Mouse (Mus musculus) c-Kit-negative CD71-positive TER-119-positive erythroid progenitor cells, embryonic 14.5 days (primary cell): ENCODE measurements around the gene Thnsl2.
A peak's percentile ranks its signal among the peaks of the same experiment; 100 is the strongest.

Experiments
- DNase-seq: peaks from one replicate; pipeline ENCODE4 v3.0.0-alpha.2; 2013; ENCODE audit warnings: low read depth, low spot score

The Thnsl2 gene

DNA sequence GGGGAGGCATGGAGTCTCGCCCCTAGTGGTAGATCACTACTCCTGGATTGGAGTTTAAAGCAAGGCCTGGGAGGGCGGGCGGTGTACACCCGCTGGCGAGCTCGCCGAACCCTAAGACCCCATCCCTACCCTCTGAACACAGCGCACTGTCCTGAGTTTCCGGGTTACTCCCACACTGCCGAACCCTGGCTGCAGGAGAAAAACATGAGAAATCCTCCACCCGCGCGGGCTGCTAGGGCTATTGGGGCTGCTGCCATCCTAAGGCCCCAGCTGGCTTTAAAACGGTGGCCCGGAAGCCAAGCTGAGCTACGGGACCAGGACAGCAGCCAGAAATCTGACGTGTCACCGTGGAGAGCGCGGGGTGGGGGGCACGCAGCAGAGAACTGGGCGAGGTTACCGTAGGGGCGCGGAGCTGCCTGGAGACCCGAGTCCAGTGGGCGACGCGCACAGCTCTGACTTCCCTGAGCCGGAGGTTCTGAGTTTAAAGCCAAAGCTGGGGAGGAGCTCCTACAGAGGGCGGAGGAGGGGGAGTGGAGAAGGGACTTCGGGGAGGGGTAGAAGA is at the start of gene Thnsl2:
TSS of gene Thnsl2 (minus strand) at position 546 of the 562 bp plus-strand sequence.
- no peak for DNase-seq

DNA sequence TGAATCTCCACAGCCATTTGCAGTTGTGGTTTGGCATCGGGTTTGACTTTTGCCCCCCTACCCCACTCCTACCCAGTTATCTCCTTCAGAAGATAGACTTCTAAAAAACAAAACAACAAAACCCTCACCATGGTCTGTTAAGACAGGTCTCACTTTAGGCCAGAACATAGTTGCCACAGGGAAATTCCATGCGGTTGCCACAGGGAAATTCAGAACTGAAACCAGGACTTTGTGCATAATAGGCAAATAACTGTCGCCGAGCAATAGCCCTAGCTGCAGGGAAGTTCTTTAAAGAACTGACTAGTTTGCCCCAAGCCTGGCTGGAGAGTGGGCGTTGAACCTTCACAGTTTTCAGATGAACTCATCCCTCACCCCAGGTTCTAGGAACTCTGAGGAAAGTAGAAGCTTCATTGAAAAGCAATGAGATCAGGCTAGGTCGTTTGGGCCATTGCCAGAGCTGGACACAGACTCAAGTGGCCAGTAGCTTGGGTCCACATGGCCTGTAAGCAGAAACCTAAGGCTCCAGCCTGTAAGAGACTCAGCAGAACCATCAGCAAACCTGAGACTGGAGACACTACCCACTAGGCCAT is 49.0 kb upstream of the Thnsl2 start:
- DNase-seq = no peak

DNA sequence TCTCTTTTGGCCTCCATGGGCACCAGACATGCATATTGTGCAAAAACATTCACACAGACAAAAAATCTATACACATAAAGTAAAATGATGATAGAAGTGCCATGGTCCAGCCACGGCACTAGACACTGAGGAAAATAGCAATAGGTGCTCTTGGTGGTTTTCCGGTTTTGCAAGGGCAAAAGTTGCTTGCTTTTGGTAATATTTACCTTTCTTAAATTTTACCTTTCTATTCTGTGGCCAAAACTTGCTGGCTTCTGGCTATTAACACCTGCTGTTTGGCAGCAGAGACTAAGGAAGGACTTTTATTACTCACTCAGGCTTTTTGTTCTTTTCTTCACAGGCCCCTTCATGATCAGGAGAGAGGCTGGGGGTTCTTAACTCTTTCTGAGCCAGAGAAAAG is 46.3 kb upstream of the Thnsl2 start:
- DNase-seq = no peak

DNA sequence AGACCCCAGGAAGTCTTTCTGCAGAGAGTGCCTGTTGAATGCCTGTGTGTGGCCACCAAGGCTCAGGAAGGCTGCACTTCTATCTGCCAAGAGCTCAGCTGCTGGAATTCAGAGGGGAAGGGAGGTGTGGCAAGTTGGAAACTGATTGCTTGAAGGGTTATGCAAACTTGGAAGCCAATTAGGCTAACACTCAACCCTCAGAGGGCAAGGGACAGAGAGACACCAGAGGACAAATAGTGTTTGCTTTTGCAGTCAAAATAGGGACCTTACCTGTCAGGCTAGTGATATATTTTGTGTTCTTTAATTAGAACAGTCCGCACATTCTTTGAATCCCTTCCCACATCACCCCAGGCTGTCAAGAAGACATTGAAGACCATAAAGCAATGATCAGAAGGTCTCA is 45.3 kb upstream of the Thnsl2 start:
- no peak for DNase-seq

DNA sequence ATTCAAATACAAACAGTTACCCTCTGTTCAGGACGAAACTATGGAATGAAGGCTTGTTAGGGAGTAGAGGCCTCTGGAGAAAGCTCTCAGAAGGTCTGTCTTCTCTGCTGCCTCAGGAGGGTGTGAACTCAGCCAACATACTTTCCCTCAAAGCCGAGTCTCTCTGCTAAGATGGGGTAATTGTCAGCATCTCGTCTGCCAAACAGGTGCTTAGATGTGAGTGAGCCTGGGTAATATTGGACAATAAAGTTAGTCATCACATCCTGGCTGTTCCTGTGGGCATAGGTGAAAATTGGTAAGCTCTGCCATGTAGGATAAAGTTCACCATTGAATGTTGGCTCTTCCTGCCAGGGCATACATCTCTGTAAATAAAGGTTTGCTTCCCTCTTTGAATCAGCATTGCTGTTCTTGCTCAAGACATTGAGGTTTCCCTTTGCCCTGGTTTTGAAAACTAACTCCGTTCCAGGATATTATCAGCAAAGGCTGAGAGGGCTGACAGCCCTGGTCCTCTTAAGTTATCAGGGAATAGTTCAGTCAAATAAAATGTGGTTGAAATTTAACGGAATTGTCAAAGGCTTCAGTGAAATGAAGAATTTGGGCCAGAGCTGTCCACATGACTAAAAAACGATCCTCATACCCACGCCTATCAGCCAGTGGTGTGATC is 40.8 kb upstream of the Thnsl2 start:
- DNase-seq = no peak

DNA sequence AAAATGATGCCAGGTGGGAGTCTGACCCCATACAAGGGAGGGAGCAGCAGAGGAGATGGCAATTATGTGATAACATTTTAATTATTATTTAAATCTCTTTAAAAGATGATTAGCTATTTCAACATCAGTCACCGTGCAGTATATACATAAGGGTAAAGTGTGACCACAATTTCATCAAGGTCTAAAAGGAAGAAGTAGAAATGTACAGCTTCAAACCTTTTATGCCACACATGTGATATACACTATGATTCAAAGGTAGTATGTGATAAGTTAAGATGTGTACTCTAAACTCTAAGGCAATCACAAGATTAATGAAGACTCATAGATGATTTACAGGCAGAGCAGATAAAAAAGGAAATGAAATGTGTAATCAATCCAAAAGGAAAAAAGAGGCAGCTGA is 36.4 kb upstream of the Thnsl2 start:
- no peak for DNase-seq

DNA sequence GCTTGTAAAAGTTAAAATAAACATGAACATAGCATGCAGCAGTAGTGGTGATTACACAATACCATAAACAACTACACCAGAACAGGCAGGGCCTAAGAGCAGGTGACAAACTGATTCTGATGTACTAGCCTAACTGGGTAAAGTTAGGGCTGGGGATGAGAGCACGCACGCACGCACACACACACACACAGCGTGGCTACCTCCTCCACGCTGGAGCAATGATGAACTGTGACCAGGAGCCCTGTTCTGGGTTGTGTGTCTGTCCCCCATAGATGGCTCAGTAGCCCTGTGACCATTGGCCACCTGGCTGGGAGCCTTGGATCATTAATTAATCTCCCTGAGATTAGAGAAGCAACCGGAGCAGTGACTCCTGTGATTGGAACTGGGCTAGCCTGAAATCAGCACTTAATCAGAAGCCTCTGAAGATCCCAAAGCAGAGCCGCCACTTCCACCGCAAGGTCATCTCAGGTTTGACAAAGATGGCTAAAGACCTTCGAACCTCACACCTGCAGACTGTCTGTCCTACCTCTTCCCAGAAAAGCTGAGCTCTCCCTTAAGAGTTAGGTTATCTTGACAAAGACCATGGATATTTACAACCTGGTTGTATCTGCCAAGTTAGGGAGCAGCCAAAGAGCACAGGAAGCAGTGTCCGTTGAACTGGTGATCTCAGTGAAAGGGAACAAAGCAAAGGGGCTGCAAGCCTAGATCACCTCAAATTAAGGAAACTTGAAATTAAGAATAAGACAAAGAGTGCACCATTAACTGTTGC is 28.8 kb upstream of the Thnsl2 start:
- no peak for DNase-seq

DNA sequence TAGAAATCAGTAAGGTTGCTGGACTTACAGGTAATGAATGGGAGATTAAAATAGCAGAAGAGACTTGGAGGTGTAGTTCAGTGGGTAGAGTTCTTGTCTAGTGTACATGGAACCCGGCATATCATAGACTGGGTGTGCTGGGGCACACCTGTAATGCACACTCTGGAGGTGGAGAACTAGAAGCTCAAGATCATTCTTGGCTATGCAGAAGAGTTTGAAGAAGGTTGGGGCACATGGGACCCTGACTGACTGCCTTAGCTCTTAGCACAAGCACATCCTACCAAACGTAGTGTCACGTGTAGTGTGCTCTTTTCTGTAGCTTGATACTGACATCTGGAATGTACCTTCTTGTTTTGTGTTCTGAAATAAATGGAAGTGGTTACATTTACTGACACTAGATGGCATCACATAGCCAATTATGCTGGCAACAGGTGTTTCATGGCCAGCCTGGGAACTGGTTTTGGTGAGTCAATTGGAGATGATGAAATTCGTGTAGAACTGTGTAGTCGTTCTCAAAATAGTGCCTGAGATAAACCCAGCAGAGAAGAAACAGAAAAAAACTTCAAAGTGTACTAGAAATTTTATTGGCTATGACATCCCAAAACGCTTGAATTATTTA is 22.4 kb upstream of the Thnsl2 start:
- no peak for DNase-seq

DNA sequence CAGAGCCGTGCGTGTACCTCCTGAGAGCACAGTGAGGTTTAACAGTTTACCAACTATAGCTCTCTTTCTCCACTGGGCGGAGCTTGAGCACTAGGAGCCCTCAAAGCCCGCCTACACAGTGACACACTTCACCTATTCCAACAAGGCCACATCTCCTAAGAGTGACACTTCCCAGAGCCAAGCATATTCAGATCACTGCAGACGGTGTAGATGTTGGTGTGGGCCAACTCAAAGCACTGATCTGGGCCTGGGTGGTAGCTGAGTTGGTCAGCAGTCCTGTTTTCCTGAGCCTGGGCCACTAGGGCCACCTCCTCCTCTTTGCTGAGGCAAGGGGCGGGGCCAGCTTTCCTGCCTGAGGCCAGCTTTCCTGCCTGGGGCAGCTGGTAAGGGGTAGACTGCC is 20.2 kb upstream of the Thnsl2 start:
- DNase-seq = no peak

DNA sequence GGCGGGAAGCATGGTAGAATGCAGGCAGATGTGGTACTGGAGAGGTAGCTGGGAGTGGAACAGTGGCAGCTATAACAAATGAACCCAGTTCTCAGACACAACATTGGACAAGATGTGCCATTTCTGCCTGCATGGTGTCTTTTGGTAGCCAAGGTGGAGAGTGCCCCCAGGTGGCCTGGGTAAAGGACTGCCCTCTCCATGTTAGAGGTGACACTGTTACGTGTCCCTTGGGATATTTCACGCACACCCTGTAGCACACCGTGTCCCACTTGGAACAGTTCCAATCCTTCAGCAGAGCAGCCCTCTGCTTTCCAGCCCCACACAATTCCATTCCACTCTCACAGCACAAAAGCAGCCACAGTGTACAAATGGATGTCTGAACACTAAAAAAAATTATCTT is 18.0 kb upstream of the Thnsl2 start:
- DNase-seq = no peak

DNA sequence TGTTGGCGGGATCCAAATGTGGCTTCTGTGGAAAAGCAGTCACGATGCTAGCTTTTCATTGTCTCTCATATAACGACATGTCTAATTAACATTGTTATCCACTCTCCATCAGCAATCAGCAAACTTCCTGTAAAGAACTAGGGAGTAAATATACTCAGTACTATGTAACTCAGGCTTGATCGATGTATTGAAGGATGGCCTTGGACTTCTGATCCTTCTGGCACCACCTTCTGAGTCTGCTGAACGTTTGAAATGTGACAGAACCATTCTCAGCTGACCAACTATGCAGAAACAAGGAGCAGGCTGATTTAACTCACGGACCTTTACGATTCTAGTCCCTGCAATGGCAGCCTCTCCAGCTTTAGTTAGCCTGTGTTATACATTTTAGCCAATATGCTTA is 17.1 kb upstream of the Thnsl2 start:
- no peak for DNase-seq

DNA sequence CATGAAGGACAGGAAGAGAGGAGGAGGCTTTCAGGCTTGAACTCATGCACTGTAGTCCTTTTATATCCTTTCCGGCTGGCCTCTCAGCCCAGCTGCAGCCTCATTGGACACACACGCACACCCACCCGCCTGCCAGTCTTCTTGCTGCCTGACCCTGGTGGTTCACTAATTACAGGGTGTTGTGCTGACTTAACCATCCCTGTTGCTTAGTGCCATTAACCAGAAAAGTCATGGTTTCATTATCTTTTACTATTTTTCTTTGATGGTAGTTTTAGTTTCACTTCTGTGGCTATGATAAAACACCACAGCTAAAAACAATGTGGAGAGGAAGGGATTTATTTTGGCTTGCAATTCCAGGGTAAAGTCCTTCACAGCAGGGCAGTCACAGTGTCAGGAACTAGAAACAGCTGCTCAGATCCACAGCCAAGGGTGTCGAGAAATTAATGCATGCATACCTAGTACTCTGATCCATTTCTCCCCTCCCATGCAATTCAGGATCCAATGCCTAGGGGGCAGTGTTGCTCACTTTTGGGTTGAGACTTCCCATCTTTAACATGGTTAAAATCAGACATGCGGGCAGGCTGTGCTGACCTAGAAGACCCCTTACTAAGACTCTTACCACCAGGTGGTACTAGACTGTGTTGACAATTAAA is 12.6 kb upstream of the Thnsl2 start:
- peak; percentile 19 for DNase-seq

DNA sequence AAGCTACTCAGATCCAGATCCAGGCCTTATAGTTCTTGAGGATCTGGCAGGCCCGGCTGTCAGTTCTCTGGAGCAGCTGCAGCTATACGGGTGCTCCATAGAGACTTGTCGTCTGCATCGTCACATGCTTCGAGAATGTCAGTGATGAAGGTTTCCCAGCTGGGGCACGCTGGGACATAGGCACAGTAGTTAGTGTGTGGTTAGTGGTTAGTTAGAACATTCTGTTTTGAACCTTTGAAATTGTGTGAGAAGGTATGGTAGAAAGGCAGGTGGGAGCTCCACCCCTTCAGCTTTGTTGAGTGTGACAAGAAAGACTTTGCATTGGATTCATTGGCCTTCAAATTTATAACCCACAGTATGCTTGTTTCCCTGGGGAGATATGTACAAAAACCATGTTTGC is 10.6 kb upstream of the Thnsl2 start:
- no peak for DNase-seq

DNA sequence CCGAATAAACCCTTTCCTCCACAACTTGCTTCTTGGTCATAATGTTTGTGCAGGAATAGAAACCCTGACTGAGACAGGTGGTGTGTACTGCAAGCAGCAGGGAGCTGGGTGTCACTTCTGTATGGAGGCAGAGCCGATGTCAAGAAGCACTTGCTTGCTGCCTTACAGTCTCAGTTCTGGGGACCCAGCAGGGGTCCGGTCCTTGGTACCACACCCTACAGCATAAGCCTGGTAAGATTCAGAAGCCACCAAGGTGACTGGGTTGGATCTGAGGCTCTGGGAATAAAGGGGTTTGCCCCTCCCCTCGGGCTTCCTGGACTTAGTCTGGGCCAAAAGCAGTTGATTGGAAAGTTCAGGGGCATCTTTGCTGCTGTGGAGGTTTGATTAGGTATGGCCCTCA is 9.2 kb upstream of the Thnsl2 start:
- no peak for DNase-seq

DNA sequence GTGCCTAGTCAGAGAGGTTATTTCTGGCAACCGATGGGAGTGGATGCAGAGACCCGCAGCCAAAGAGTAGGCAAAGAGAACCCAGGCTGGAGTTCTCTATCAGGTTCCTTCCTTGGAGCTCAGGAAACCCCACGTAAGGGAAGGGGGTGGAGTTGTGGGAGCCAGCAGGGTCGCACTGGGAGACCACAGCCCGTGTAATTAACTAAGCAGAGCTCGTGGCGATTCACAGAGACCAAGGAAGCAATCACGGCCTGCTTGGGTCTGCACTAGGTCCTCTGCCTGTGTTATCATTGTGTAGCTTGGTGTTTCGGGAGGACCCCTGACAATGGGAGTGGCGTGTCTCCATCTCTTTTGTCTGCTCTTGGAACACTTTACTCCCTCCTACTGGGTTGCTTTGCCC is 6.9 kb upstream of the Thnsl2 start:
- no peak for DNase-seq

DNA sequence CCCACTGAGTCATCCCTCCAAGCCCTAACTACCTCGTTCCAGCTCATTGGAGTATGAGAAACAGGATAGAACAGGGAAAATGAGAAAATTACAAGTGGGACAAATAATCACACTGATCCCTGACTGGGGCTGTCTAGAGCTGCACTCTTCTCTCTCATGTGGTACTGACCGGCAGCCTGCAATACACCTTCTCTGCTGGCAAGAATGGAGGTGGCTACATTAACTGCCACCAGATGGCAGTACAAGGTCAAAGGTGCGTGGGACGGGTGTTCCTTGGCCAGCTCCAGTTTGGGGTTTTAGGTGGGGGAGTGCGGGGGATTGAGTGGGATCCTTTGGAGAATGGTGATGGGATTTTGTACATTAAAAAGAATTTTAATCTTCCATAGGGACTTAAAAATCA is 5.3 kb upstream of the Thnsl2 start:
- DNase-seq = peak; percentile 4

DNA sequence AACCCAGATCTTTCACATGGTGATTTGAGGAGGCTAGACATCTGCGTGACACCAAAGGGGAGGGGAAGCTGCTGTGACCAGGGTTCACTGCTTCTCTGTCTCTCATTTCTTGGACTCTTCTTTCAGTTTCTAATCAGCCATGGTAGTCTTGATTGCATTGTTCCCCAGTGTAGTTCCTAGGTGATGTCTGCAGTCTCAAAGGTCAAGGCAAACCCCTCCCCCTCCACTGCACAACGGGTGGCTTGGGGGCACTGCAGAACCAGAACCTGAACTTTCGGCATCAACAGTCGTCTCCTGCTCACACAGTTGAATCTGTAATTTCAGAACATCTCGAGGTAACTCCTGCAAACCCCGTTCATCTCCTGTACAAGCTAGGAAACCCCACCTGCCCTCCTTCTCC is 4.1 kb upstream of the Thnsl2 start:
- DNase-seq = no peak

DNA sequence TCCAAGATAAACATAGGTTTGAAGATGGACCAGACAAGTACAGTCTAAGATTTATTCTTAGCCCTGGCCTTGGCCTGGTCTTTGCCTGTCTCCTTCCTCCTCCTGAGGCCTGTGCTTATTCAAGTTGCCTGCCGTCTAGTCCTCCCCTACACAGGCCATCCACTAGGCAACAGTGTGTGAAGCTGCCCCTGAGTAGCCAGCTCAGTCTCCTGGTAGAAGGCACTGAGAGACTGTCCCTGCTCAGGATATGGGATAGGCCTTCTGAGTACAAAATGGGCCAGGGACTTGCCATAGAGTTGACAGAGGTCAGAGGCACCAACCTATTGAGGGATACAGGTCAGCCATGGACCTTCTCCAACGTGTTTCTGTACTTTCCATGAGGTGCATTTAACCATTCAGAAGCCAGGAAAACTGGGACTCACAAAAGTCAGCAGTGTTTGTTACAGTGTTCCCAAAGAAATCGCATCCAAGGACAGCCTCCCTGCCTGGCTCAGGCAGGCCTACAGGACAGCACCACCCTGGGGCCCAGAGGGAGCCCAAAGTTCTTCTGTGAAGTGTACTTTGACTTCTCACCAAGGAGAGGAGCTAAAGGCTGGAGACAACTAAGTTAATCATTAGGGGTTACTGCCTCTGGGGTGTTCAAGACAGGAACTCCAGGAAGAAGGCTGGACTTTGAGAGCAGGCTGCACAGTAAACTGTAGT is 1.2 kb upstream of the Thnsl2 start:
- DNase-seq = no peak

DNA sequence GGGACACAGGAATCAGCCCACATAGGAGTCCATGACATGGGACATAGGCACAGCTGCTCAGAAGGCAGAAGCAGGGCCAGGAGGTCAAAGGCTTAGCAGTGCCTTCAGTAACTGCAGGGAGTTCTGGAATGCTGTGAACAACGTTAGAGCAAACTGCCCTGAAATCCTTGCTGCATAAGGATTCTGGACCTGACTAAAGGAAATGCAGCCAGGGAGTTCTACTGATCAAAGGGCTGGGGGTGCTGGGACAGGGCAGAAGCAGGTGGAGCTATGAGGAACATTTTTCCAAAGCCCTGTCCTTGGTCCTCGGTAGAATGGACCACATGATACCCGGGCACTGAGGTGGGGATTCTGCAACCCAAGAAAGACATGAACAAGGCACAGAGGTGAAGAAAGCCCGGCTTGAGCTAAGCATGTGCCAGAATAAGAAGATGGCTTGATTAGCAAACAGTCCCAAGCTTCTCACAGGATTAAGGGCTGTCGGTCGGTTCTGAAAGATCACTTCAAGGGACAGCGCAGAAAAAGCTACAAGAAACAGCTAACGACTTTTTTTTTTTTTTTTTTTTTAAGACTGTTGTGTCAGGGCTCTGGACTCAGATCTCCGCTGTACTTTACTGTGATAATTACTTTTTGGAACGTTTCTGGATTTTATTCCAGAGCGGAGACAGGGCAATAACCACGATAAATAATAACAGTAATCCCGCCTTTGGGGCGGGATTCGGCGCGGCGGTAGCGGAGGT is 915 bp downstream of the Thnsl2 start:
- no peak for DNase-seq

DNA sequence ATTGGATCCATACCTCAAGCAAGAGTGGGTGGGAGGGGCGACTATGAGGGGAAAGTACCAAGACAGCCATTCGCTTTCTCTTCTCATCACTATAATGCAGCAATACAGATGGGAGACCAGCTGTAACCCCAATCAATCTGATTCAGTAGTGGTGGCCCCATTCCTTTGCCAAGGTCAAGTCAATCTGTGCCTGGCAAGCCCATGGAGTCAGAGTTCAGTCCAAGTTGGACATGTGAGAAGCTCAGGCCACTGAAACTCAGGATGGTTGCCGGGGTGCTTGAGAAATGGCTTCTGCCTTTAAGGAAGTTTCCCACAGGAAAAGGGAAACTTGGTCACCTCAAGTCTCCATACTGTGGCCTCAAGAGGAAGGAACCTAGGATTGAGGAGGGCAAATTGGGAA is 9.2 kb downstream of the Thnsl2 start:
- no peak for DNase-seq

DNA sequence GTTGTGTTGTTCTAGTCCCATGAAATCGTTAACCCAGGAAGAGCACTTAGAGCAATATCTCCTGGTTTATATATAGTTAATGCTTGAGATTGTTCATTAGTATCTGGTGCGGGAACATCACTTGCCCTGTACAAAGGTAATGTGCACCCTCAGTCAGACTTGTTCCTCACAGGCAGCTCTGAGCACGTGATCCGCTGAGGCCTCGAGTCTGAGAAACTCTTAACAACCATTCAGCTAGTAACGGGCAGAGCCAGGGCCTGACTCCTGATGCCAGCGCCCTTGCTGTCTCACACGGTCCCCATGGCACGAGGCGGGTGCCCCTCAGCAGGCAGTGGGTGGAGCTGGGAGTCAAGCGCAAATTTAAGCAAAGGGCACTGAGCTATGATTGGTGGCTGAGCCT is 10.7 kb downstream of the Thnsl2 start:
- DNase-seq = no peak
